Mouse (Mus musculus): ENCODE data around the gene Akap2. TPM values are rescaled to one million over a fixed set of nuclear protein-coding genes. Genes with fewer than 3 reads are reported as not detected.

Akap2 gene
- polyA plus RNA-seq, 1 experiment from 2014 or later: 42.4 TPM

Other genes starting within 250 kb of the Akap2 start
- gene Pakap, start 149.5 kb upstream of the Akap2 start, polyA plus RNA-seq (2015; fragmentation: Nextera tagmentation; extraction: Ambion mirVana): 57.5 and 60.2 TPM in 2 replicates
- gene D630039A03Rik, start 198.6 kb downstream of the Akap2 start, polyA plus RNA-seq (2015; fragmentation: Nextera tagmentation; extraction: Ambion mirVana): 0.09 and 0.49 TPM in 2 replicates
- 280 and 304 TPM in 2 replicates for gene Txn1, start 238.8 kb downstream of the Akap2 start, polyA plus RNA-seq (2015; fragmentation: Nextera tagmentation; extraction: Ambion mirVana)